Mouse (Mus musculus) bone marrow macrophage, adult 2 months (primary cell): ENCODE measurements at regions not wholly inside any gene's neighbourhood (a gene's known extent, or its start where the extent isn't known, plus 50 kb on each side); places are given as distances from the start of the nearest gene placed in this dataset.

ENCODE experiments used
- CTCF ChIP-seq: IDR thresholded peaks from 2 replicates; pipeline ENCODE4 v1.5.1; 2012; ENCODE audit warnings: low read depth, mild to moderate bottlenecking, low read length, moderate library complexity
- POLR2A ChIP-seq: IDR thresholded peaks from 2 replicates; pipeline ENCODE4 v1.6.1; 2012; ENCODE audit warnings: mild to moderate bottlenecking, low read depth, low read length, borderline replicate concordance

GRCm38 (mm10) chr4:101352178-101352577, 66.9 kb upstream of the Ak4 start:
- TF ChIP-seq POLR2A, result no peak
- no peak for TF ChIP-seq CTCF
